Mouse (Mus musculus): ENCODE results near the gene Arhgap17. TPM values are rescaled to one million over a fixed set of nuclear protein-coding genes. Genes with fewer than 3 reads are reported as not detected.

Gene Arhgap17
- polyA plus RNA-seq, 1 experiment from 2014 or later: 17.6 TPM

DNA sequence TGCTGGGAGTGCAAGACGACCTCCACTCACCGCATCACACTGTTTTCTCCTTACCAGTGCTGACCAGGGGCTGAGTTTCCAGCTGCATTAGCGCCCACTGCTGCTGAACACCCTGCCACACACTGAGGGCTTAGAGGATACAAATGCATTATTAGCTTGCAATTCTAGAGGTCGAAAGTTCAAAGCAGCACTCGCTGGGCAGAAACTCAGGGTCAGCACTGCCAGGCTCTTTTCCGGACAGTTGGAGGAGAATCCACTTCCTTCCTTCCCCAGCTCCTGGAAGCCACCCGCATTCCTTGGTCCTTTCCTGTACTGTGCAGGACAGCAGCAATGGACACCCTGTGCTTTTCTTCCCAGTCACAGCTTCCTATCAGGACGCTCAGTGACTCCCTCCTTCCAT lies 31.4 kb downstream of the Arhgap17 start:
- ATAC-seq (replicated peaks; ENCODE audit: low FRiP score, low read depth): no peak; the same call in 1 of the 2 replicates
- peak overlapping the region; percentile 34; the same call in 1 of the 2 replicates for H3K27ac ChIP-seq
- 52% methylated on average over 8 of the region's 8 CpGs for WGBS

DNA sequence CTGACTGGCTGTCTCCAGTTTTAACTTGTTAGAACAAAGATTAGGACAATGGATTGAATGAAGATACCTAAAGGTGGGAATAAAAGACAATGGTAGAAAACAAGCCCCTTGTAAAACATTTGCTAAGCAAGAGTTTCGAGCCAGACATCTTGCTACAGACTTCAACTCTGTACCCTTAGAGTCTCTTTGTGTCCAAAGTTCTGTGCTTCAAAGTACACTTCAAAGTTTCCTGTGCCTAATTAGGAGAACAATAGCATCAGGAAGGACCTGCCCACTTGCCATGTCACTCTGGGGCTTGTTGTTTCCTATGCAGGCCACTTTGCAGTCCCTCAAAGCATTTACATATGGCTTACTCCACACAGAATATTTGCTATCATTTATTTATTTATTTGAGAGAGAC lies 33.4 kb downstream of the Arhgap17 start:
- TF ChIP-seq CTCF (IDR thresholded peaks at IDR 0.05; ENCODE audit: low read depth): no peak
- 56% methylated on average over 1 of the region's 1 CpGs for WGBS
- Histone ChIP-seq H3K9ac (ENCODE audit: low read depth, low read length) (no peak overlapping the region), H3K4me1 (replicated peaks; ENCODE audit: insufficient read depth, low read length) (no peaks in the 10 kb centered on the region), H3K9me3 (replicated peaks; ENCODE audit: low read length) (no peaks in the 10 kb centered on the region), H3K4me3 (replicated peaks; ENCODE audit: low read depth, low read length) (no peak overlapping the region), H3K36me3 (ENCODE audit: insufficient read depth, low read length) (no peaks in the 10 kb centered on the region), H3K4me2 (ENCODE audit: low read length) (no peak overlapping the region), H3K27me3 (ENCODE audit: insufficient read depth, low read length) (no peaks in the 10 kb centered on the region), H3K27ac (peak overlapping the region; percentile 66)
- DNase-seq (ENCODE audit: low spot score) (peak; percentile 58), ATAC-seq (replicated peaks; ENCODE audit: low FRiP score, low read depth) (no peak)

More for the DNA sequence above, 31.4 kb downstream of the Arhgap17 start:
- Histone ChIP-seq H3K4me2 (ENCODE audit: low read length) (no peak overlapping the region), H3K9me3 (replicated peaks; ENCODE audit: low read length) (no peaks in the 10 kb centered on the region), H3K36me3 (ENCODE audit: insufficient read depth, low read length) (no peaks in the 10 kb centered on the region), H3K9ac (ENCODE audit: low read depth, low read length) (no peak overlapping the region), H3K4me1 (replicated peaks; ENCODE audit: insufficient read depth, low read length) (no peaks in the 10 kb centered on the region), H3K27me3 (ENCODE audit: insufficient read depth, low read length) (no peaks in the 10 kb centered on the region), H3K4me3 (replicated peaks; ENCODE audit: low read depth, low read length) (no peak overlapping the region)
- TF ChIP-seq CTCF (IDR thresholded peaks at IDR 0.05; ENCODE audit: low read depth): peak; percentile 47
- peak; percentile 30 for DNase-seq (ENCODE audit: low spot score)

GRCm38 (mm10) chr7:123330506-123330905 lies 39.2 kb downstream of the Arhgap17 start:
- Histone ChIP-seq H3K9me3 (replicated peaks; ENCODE audit: low read length) (no peaks in the 10 kb centered on the region), H3K27me3 (ENCODE audit: insufficient read depth, low read length) (no peaks in the 10 kb centered on the region), H3K27ac (no peak overlapping the region), H3K9ac (ENCODE audit: low read depth, low read length) (no peak overlapping the region), H3K4me1 (replicated peaks; ENCODE audit: insufficient read depth, low read length) (no peaks in the 10 kb centered on the region), H3K4me3 (replicated peaks; ENCODE audit: low read depth, low read length) (no peak overlapping the region), H3K36me3 (ENCODE audit: insufficient read depth, low read length) (peaks cover 8% of the 10 kb centered on the region; the same call in 1 of the 2 replicates), H3K4me2 (ENCODE audit: low read length) (no peak overlapping the region)
- no peak for ATAC-seq (replicated peaks; ENCODE audit: low FRiP score, low read depth)
- 92% methylated on average over 9 of the region's 9 CpGs for WGBS
- DNase-seq (ENCODE audit: low spot score): no peak
- TF ChIP-seq CTCF (IDR thresholded peaks at IDR 0.05; ENCODE audit: low read depth): no peak

- H3K4me3 ChIP-seq (replicated peaks; ENCODE audit: low read depth, low read length): no peak overlapping the region
- H3K36me3 ChIP-seq (ENCODE audit: insufficient read depth, low read length): peaks cover 13% of the 10 kb centered on the region; the same call in 1 of the 2 replicates
- 64% methylated on average over 4 of the region's 4 CpGs for WGBS
- no peaks in the 10 kb centered on the region for H3K4me1 ChIP-seq (replicated peaks; ENCODE audit: insufficient read depth, low read length)
- 0 out of 2 replicates have a peak overlapping the region, but pooled peaks have one; percentile 6 for H3K27ac ChIP-seq
- DNase-seq (ENCODE audit: low spot score): no peak
- no peak for TF ChIP-seq CTCF (IDR thresholded peaks at IDR 0.05; ENCODE audit: low read depth)
- H3K27me3 ChIP-seq (ENCODE audit: insufficient read depth, low read length): no peaks in the 10 kb centered on the region
- no peak overlapping the region for H3K4me2 ChIP-seq (ENCODE audit: low read length)
- no peak for ATAC-seq (replicated peaks; ENCODE audit: low FRiP score, low read depth)
- H3K9me3 ChIP-seq (replicated peaks; ENCODE audit: low read length): no peaks in the 10 kb centered on the region
- H3K9ac ChIP-seq (ENCODE audit: low read depth, low read length): no peak overlapping the region
These were observed 41.8 kb downstream of the Arhgap17 start for GRCm38 (mm10) chr7:123327909-123328308.

DNA sequence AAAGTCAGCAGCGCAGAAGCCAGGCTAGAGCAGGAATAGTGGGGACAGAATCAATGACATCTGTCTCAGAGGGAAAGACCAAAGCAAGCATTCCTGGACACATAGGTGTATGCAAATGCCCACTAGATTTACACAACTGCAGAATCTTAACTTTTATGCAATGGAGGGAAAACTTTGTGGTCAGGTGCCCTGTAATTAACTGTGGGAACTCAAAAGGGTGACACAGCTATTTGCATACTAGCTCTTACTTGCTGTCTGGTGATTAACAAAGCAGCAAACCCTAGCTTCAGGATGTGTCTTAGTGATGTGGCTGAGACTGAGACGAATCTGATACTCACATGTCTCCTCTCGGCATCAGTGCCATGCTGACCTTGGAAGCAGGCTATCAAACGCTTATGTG lies 42.8 kb downstream of the Arhgap17 start:
- no peak overlapping the region for H3K4me3 ChIP-seq (replicated peaks; ENCODE audit: low read depth, low read length)
- no peak for TF ChIP-seq CTCF (IDR thresholded peaks at IDR 0.05; ENCODE audit: low read depth)
- H3K4me1 ChIP-seq (replicated peaks; ENCODE audit: insufficient read depth, low read length): no peaks in the 10 kb centered on the region
- no peak for DNase-seq (ENCODE audit: low spot score)
- H3K9me3 ChIP-seq (replicated peaks; ENCODE audit: low read length): no peaks in the 10 kb centered on the region
- no peak for ATAC-seq (replicated peaks; ENCODE audit: low FRiP score, low read depth)
- 77% methylated on average over 4 of the region's 4 CpGs for WGBS
- no peak overlapping the region for H3K9ac ChIP-seq (ENCODE audit: low read depth, low read length)
- H3K27me3 ChIP-seq (ENCODE audit: insufficient read depth, low read length): no peaks in the 10 kb centered on the region
- peaks cover 13% of the 10 kb centered on the region; the same call in 1 of the 2 replicates for H3K36me3 ChIP-seq (ENCODE audit: insufficient read depth, low read length)
- H3K4me2 ChIP-seq (ENCODE audit: low read length): no peak overlapping the region
- no peak overlapping the region for H3K27ac ChIP-seq

DNA sequence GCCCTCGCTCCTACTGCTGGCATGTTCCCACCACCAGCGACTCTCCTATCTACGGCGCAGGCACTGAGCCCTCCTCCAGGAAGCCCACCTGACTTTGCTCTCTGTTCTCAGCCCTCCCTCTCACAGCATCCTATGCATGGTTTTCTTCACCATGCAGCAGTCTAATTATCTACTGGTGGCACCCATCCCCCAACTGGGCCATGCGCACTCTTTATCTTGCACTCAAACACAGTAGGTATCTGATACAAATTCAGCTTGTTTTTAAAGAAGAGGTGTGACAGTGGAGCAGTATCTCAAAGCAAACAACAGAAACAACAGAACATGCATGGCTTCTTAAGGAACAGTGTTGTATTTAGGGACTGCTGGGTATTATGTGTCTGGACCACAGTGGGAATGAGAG lies 43.7 kb downstream of the Arhgap17 start:
- Histone ChIP-seq H3K9ac (ENCODE audit: low read depth, low read length) (no peak overlapping the region), H3K27me3 (ENCODE audit: insufficient read depth, low read length) (no peaks in the 10 kb centered on the region), H3K4me3 (replicated peaks; ENCODE audit: low read depth, low read length) (no peak overlapping the region), H3K4me2 (ENCODE audit: low read length) (no peak overlapping the region), H3K27ac (no peak overlapping the region), H3K9me3 (replicated peaks; ENCODE audit: low read length) (no peaks in the 10 kb centered on the region), H3K36me3 (ENCODE audit: insufficient read depth, low read length) (peaks cover 16% of the 10 kb centered on the region; the same call in 1 of the 2 replicates), H3K4me1 (replicated peaks; ENCODE audit: insufficient read depth, low read length) (no peaks in the 10 kb centered on the region)
- no peak for TF ChIP-seq CTCF (IDR thresholded peaks at IDR 0.05; ENCODE audit: low read depth)
- DNase-seq (ENCODE audit: low spot score) (no peak), ATAC-seq (replicated peaks; ENCODE audit: low FRiP score, low read depth) (no peak)
- WGBS: 95% methylated on average over 5 of the region's 5 CpGs

- Histone ChIP-seq H3K4me2 (ENCODE audit: low read length) (no peak overlapping the region), H3K9ac (ENCODE audit: low read depth, low read length) (no peak overlapping the region), H3K27ac (no peak overlapping the region), H3K4me3 (replicated peaks; ENCODE audit: low read depth, low read length) (no peak overlapping the region), H3K4me1 (replicated peaks; ENCODE audit: insufficient read depth, low read length) (no peaks in the 10 kb centered on the region), H3K36me3 (ENCODE audit: insufficient read depth, low read length) (peaks cover 26% of the 10 kb centered on the region), H3K27me3 (ENCODE audit: insufficient read depth, low read length) (no peaks in the 10 kb centered on the region), H3K9me3 (replicated peaks; ENCODE audit: low read length) (no peaks in the 10 kb centered on the region)
- 85% methylated on average over 1 of the region's 1 CpGs for WGBS
- TF ChIP-seq CTCF (IDR thresholded peaks at IDR 0.05; ENCODE audit: low read depth): no peak
- ATAC-seq (replicated peaks; ENCODE audit: low FRiP score, low read depth) (no peak), DNase-seq (ENCODE audit: low spot score) (no peak)
These were observed 45.6 kb downstream of the Arhgap17 start for GRCm38 (mm10) chr7:123324105-123324504.

Data from kidney, postnatal 0 days (tissue).